Mouse (Mus musculus) bone marrow macrophage, adult 2 months (primary cell): ENCODE results near the gene Mycbp. TPM values are rescaled to one million over a fixed set of nuclear protein-coding genes. Genes with fewer than 3 reads are reported as not detected.

Experiments
- H3K27ac ChIP-seq: 2 replicates; pipeline ENCODE4 v1.5.1; 2012; ENCODE audit warnings: low read depth, low read length; ENCODE audit not compliant: insufficient read depth
- H3K4me1 ChIP-seq: 2 replicates; pipeline ENCODE4 v1.6.1; 2012; ENCODE audit warnings: low read length; ENCODE audit not compliant: control insufficient read depth, insufficient read depth
- H3K4me3 ChIP-seq: 2 replicates; pipeline ENCODE4 v1.5.1; 2012; ENCODE audit warnings: mild to moderate bottlenecking, low read length, moderate library complexity; ENCODE audit not compliant: insufficient read depth
- CTCF ChIP-seq: IDR thresholded peaks from 2 replicates; pipeline ENCODE4 v1.5.1; 2012; ENCODE audit warnings: low read depth, mild to moderate bottlenecking, low read length, moderate library complexity
- POLR2A ChIP-seq: IDR thresholded peaks from 2 replicates; pipeline ENCODE4 v1.6.1; 2012; ENCODE audit warnings: mild to moderate bottlenecking, low read depth, low read length, borderline replicate concordance
- polyA plus RNA-seq: library from polyadenylated mRNA; stranded (reverse); fragments of >200 nt; gene quantifications from 2 replicates; pipeline ENCODE4 v1.2.4, GENCODE M21; 2012; ENCODE audit not compliant: missing spikeins, insufficient read depth, insufficient read length

Gene Mycbp
- polyA plus RNA-seq, 1 experiment: 21.1 TPM

DNA sequence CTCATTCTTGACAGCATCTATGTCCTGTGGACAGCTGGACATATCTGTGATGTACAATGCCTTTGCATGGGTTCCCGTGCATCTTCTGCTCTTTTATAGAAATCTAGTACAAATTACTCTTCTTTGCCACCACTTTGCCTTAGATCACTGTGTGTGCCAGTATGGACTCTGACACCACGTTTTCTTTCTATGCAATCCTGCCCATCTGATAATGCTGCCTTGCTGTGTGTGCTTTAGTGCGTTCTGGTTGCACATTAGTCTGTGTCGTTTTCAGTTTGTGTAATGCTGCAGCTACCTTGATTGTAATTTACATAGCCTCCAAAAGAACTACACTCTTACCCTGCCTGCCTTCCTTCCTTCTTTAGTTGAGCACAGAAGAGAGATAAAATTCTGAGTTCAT is 6.9 kb downstream of the Mycbp start:
- no peak for TF ChIP-seq CTCF
- no peak for TF ChIP-seq POLR2A
- H3K4me1 ChIP-seq: peaks cover 37% of the 10 kb centered on the region

DNA sequence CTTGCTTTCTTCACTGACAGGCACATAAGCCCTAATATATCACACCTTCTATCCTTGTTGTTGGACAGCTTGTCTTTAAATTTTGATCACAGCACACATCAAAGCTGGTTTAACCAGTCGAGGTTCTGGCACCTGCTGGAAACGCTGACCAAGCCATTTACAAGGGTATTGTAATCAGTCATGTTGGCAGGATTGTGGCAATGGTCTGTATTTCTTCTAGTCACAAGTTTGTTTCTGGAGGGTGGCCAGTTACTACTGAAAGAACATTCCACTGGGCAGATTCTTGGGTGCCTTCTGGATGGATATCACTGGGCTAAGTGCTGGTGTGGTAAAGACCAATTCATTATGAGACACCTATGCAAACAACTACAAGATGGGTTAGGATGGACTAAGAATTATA is 7.8 kb downstream of the Mycbp start:
- TF ChIP-seq POLR2A (no peak), CTCF (no peak)
- Histone ChIP-seq H3K4me3 (no peak overlapping the region), H3K4me1 (peaks cover 31% of the 10 kb centered on the region)

More for the DNA sequence above, 6.9 kb downstream of the Mycbp start:
- no peak overlapping the region for H3K27ac ChIP-seq
- H3K4me3 ChIP-seq: no peak overlapping the region

GRCm38 (mm10) chr4:123916748-123917547 is 12.3 kb downstream of the Mycbp start, which contains the start of gene Rragc:
Gene Rragc (plus strand): TSS chr4:123917446.
- TF ChIP-seq POLR2A (peak; percentile 76; the same call in 1 of the 2 replicates), CTCF (no peak)
- Histone ChIP-seq H3K4me1 (peaks cover 35% of the 10 kb centered on the region), H3K4me3 (peak within 1 kb of the TSS; percentile 93), H3K27ac (peak within 1 kb of the TSS; percentile 85)

More for the DNA sequence above, 7.8 kb downstream of the Mycbp start:
- no peak overlapping the region for H3K27ac ChIP-seq

DNA sequence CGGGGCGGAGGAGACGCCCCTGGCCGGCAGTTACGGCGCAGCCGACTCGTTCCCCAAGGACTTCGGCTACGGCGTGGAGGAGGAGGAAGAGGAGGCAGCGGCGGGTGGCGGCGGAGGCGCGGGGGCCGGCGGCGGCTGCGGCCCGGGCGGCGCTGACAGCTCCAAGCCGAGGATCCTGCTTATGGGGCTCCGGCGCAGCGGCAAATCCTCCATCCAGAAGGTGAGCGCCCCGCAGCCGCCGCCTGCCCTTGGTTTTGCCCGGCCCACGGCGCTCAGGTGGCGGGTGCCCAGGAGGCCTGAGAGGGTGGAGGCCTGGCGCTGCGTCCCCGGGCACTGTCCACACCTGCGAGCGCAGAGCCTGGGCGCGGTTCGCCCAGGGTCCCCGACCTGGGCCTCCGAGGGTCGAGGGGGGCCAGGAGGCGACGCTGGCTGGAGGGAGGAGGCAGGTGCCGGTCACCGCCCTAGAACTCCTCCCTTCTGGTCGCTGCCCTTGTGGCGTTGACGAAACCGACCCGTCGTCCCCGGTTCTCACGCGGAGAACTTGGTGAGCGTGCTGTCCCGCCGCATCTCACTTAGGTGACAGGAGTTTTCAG is 13.0 kb downstream of the Mycbp start, which contains the start of gene 4930535I16Rik:
TSS of gene 4930535I16Rik (minus strand) at position 475 of the 593 bp plus-strand sequence.
- TF ChIP-seq CTCF: no peak
- 0 out of 2 replicates have a peak, but pooled peaks have one; percentile 53 for TF ChIP-seq POLR2A
- Histone ChIP-seq H3K4me3 (peak within 1 kb of the TSS; percentile 93), H3K27ac (peak within 1 kb of the TSS; percentile 85), H3K4me1 (peaks cover 33% of the 10 kb centered on the region)

GRCm38 (mm10) chr4:123918851-123919250 is 14.2 kb downstream of the Mycbp start:
- Histone ChIP-seq H3K27ac (peak overlapping the region; percentile 43), H3K4me3 (peak overlapping the region; percentile 93), H3K4me1 (peaks cover 34% of the 10 kb centered on the region)
- no peak for TF ChIP-seq CTCF

DNA sequence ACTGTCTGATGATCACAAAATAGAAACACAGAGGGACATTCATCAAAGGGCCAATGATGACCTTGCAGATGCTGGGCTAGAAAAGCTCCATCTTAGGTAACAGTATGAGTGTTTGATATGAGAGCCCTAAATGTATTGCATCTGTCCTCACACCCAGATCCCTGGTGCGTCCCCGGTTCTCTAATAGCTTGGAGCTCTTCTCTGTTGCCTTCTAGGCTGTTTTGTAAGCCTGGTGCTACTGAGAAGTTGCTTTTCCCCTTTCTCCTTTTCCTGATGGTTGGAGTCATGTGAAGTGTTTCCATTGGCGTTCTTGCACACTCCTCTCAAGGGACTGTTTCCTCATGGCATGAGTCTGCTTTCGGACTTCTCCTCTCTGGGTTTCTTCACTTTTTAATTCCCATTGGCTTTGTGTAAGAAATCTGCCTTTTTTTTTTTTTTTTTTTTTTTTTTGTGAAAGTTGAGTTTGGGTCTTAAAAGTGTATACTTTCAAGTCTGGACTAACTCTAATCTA is 16.5 kb downstream of the Mycbp start:
- TF ChIP-seq CTCF (no peak), POLR2A (no peak)
- Histone ChIP-seq H3K4me1 (peaks cover 36% of the 10 kb centered on the region), H3K27ac (peak overlapping the region; percentile 86), H3K4me3 (no peak overlapping the region)

GRCm38 (mm10) chr4:123927961-123928360 is 23.3 kb downstream of the Mycbp start:
- TF ChIP-seq CTCF: no peak
- TF ChIP-seq POLR2A: no peak
- Histone ChIP-seq H3K4me1 (peaks cover 39% of the 10 kb centered on the region), H3K27ac (peak overlapping the region; percentile 75), H3K4me3 (no peak overlapping the region)

GRCm38 (mm10) chr4:123929994-123930393 is 25.4 kb downstream of the Mycbp start:
- Histone ChIP-seq H3K27ac (peak overlapping the region; percentile 13; the same call in 1 of the 2 replicates), H3K4me1 (peaks cover 30% of the 10 kb centered on the region), H3K4me3 (no peak overlapping the region)
- no peak for TF ChIP-seq POLR2A
- no peak for TF ChIP-seq CTCF

DNA sequence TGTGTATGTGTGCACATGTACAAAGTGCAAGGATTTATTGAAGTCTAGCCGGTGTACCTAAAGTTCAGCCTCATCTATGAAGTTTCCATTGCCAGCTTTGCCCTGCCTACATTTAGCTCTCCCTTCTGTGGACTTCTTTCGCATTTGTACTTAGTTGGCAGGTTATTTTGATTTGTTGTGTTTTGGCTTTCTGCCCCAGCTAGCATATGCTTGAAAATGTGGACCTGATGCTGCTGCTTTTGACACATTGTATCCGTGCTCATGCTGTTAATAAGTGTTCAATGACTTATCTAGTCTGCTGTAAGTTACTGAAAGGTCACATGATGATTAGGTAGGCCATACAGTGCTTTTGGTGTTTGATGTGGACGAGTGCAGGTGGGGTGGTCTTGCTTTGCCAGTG is 29.7 kb downstream of the Mycbp start:
- Histone ChIP-seq H3K4me3 (no peak overlapping the region), H3K4me1 (peaks cover 6% of the 10 kb centered on the region), H3K27ac (no peak overlapping the region)
- TF ChIP-seq POLR2A (no peak), CTCF (no peak)

- TF ChIP-seq POLR2A: no peak
- no peak for TF ChIP-seq CTCF
- H3K4me3 ChIP-seq: no peak overlapping the region
- peaks cover 3% of the 10 kb centered on the region; the same call in 1 of the 2 replicates for H3K4me1 ChIP-seq
- H3K27ac ChIP-seq: no peak overlapping the region
These were observed 31.4 kb downstream of the Mycbp start for GRCm38 (mm10) chr4:123936059-123936458.
